Mouse (Mus musculus) limb, embryonic 14.5 days (tissue): ENCODE data around the gene Klk6. TPM values are rescaled to one million over a fixed set of nuclear protein-coding genes. Genes with fewer than 3 reads are reported as not detected.

ENCODE experiments used
- ATAC-seq: fragments of 200-750 bp; cut with Nextera tagmentation; 2 replicates; pipeline ENCODE4 v1.8.0; 2017; ENCODE audit warnings: low read depth, moderate number of reproducible peaks, moderate TSS enrichment; ENCODE audit not compliant: low FRiP score
- DNase-seq: peaks from one replicate; pipeline ENCODE4 v3.0.0-alpha.2; 2015; ENCODE audit warnings: low spot score
- H3K27ac ChIP-seq: fragments of 300-500 bp; sonication (generic); replicated peaks from 2 replicates; pipeline ENCODE4 v1.5.1; 2014; ENCODE audit warnings: low read depth, mild to moderate bottlenecking, low read length, moderate library complexity, mixed read lengths
- H3K27me3 ChIP-seq: fragments of 300-500 bp; sonication (generic); 2 replicates; pipeline ENCODE4 v1.6.1; 2014; ENCODE audit warnings: low read length, mixed read lengths; ENCODE audit not compliant: control insufficient read depth, insufficient read depth
- H3K36me3 ChIP-seq: fragments of 300-500 bp; sonication (generic); 2 replicates; pipeline ENCODE4 v1.6.1; 2014; ENCODE audit warnings: mild to moderate bottlenecking, low read length, moderate library complexity, mixed read lengths; ENCODE audit not compliant: control insufficient read depth, insufficient read depth
- H3K4me1 ChIP-seq: fragments of 300-500 bp; sonication (generic); 2 replicates; pipeline ENCODE4 v1.6.1; 2014; ENCODE audit warnings: antibody characterized with exemption, low read length, mixed read lengths; ENCODE audit not compliant: control insufficient read depth, insufficient read depth
- H3K4me2 ChIP-seq: fragments of 300-500 bp; sonication (generic); replicated peaks from 2 replicates; pipeline ENCODE4 v1.6.1; 2014; ENCODE audit warnings: low read depth, mild to moderate bottlenecking, low read length, moderate library complexity; ENCODE audit not compliant: severe bottlenecking
- H3K4me3 ChIP-seq: fragments of 300-500 bp; sonication (generic); replicated peaks from 2 replicates; pipeline ENCODE4 v1.5.1; 2014; ENCODE audit warnings: low read length
- H3K9ac ChIP-seq: fragments of 300-500 bp; sonication (generic); 2 replicates; pipeline ENCODE4 v1.6.1; 2014; ENCODE audit warnings: mild to moderate bottlenecking, low read depth, low read length, moderate library complexity; ENCODE audit not compliant: severe bottlenecking
- H3K9me3 ChIP-seq: fragments of 300-500 bp; sonication (generic); 2 replicates; pipeline ENCODE4 v1.6.1; 2016; ENCODE audit warnings: low read length; ENCODE audit not compliant: control insufficient read depth
- POLR2A ChIP-seq: fragments of 200-500 bp; IDR thresholded peaks from 2 replicates; pipeline ENCODE4 v1.8.0; 2012; ENCODE audit warnings: inconsistent platforms, mild to moderate bottlenecking, moderate library complexity, borderline replicate concordance; ENCODE audit not compliant: insufficient read depth, insufficient read length; ENCODE audit errors: extremely low read depth
- WGBS: fragments of 180-500 bp; shearing (Covaris S2); extraction: QIAGEN DNeasy Blood & Tissue Kit; methylation state at CpG from one replicate; pipeline ENCODE4 v1.1.7; 2014; 5-methylcytosine and 5-hydroxymethylcytosine counted together
- polyA plus RNA-seq, 2 experiments: library from polyadenylated mRNA; depleted of rRNA in 1 of 2; stranded (reverse) in 1 of 2; unstranded in 1 of 2; fragments of >200 nt; fragmentation: Nextera tagmentation in 1 of 2; extraction: Ambion mirVana in 1 of 2; gene quantifications; 2 replicates each; pipeline versions ENCODE4 v1.2.1 to v1.2.3; 2012 to 2014

Klk6 gene
- 0.08 TPM in 1 of 2 replicates, not detected in the other for polyA plus RNA-seq (2012; rRNA removed)
- not detected in 2 replicates for polyA plus RNA-seq (2014; fragmentation: Nextera tagmentation; extraction: Ambion mirVana)

DNA sequence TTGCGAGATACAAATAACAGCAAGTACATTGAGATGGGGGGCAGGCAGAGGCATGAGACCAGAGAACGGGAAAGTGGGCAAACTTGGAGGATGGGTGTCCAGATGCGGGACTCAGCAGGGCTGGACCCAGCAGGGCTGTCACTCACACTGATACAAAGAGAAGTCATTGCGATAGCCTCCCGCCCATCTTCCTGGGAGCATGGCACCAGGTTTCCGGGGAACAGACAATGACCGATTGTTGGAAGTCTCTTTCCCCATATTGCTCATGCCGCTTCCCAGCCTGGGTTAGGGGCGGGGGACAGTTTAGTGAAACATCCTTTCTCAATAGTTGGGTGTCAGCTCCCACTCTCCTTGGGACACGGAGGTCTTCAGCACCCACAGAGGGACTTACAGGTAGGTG is at the start of gene Klk6:
Gene Klk6, plus strand, starts transcription at position 301 of the 400 bp plus-strand sequence.
- Histone ChIP-seq H3K9me3 (no peaks in the 10 kb centered on the region), H3K9ac (no peak within 1 kb of the TSS), H3K4me2 (no peak within 1 kb of the TSS), H3K27ac (no peak within 1 kb of the TSS), H3K4me3 (no peak within 1 kb of the TSS), H3K36me3 (no peaks in the 10 kb centered on the region), H3K27me3 (no peaks in the 10 kb centered on the region), H3K4me1 (no peaks in the 10 kb centered on the region)
- WGBS: 92% methylated on average over 10 of the region's 10 CpGs
- no peak for ATAC-seq
- TF ChIP-seq POLR2A: no peak
- DNase-seq: no peak

GRCm38 (mm10) chr7:43774802-43775201 is 49.5 kb upstream of the Klk6 start:
- no peak for TF ChIP-seq POLR2A
- ATAC-seq (no peak), DNase-seq (no peak)
- H3K4me2 ChIP-seq: no peak overlapping the region
- H3K36me3 ChIP-seq: no peaks in the 10 kb centered on the region
- no peaks in the 10 kb centered on the region for H3K4me1 ChIP-seq
- H3K4me3 ChIP-seq: no peak overlapping the region
- H3K27ac ChIP-seq: no peak overlapping the region
- 39% methylated on average over 6 of the region's 6 CpGs for WGBS
- no peaks in the 10 kb centered on the region for H3K27me3 ChIP-seq
- no peak overlapping the region for H3K9ac ChIP-seq
- H3K9me3 ChIP-seq: no peaks in the 10 kb centered on the region

GRCm38 (mm10) chr7:43775311-43776057 is 48.8 kb upstream of the Klk6 start:
- H3K36me3 ChIP-seq: no peaks in the 10 kb centered on the region
- H3K9me3 ChIP-seq: no peaks in the 10 kb centered on the region
- H3K27me3 ChIP-seq: no peaks in the 10 kb centered on the region
- 48% methylated on average over 5 of the region's 7 CpGs for WGBS
- no peak overlapping the region for H3K27ac ChIP-seq
- H3K4me2 ChIP-seq: no peak overlapping the region
- ATAC-seq: no peak
- H3K9ac ChIP-seq: no peak overlapping the region
- no peak for TF ChIP-seq POLR2A
- no peaks in the 10 kb centered on the region for H3K4me1 ChIP-seq
- no peak overlapping the region for H3K4me3 ChIP-seq
- no peak for DNase-seq

- H3K36me3 ChIP-seq: no peaks in the 10 kb centered on the region
- no peaks in the 10 kb centered on the region for H3K9me3 ChIP-seq
- no peaks in the 10 kb centered on the region for H3K27me3 ChIP-seq
- H3K4me2 ChIP-seq: no peak overlapping the region
- TF ChIP-seq POLR2A: no peak
- WGBS: 79% methylated on average over 5 of the region's 5 CpGs
- no peak overlapping the region for H3K9ac ChIP-seq
- H3K27ac ChIP-seq: no peak overlapping the region
- H3K4me3 ChIP-seq: no peak overlapping the region
- no peak for ATAC-seq
- no peak for DNase-seq
- no peaks in the 10 kb centered on the region for H3K4me1 ChIP-seq
Measured at GRCm38 (mm10) chr7:43776506-43776905, 47.8 kb upstream of the Klk6 start.

DNA sequence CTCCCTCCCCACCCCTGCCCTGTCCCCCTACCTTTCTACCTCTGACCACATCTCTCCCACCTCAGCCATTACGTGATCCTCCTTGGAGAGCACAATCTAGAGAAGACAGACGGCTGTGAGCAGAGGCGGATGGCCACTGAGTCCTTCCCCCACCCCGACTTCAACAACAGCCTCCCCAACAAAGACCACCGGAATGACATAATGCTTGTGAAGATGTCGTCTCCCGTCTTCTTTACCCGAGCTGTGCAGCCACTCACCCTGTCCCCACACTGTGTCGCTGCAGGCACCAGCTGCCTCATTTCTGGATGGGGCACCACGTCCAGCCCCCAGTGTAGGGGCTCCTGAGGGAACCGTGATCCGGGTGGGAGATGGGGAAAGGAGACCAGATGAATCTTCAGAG is 46.9 kb upstream of the Klk6 start:
- no peaks in the 10 kb centered on the region for H3K4me1 ChIP-seq
- H3K27me3 ChIP-seq: no peaks in the 10 kb centered on the region
- no peak overlapping the region for H3K27ac ChIP-seq
- no peak overlapping the region for H3K4me2 ChIP-seq
- no peak overlapping the region for H3K4me3 ChIP-seq
- H3K36me3 ChIP-seq: no peaks in the 10 kb centered on the region
- no peak overlapping the region for H3K9ac ChIP-seq
- 84% methylated on average over 12 of the region's 12 CpGs for WGBS
- ATAC-seq (no peak), DNase-seq (no peak)
- no peaks in the 10 kb centered on the region for H3K9me3 ChIP-seq
- TF ChIP-seq POLR2A: no peak
